Mouse (Mus musculus) myocyte (in vitro differentiated cells): ENCODE results near the gene Ubxn11.

Experiments used
- CEBPB ChIP-seq: IDR thresholded peaks from 2 replicates; pipeline ENCODE4 v1.6.1; 2011; ENCODE audit warnings: mild to moderate bottlenecking, moderate library complexity; ENCODE audit not compliant: poor library complexity, insufficient read depth, severe bottlenecking
- E2F4 ChIP-seq: IDR thresholded peaks from one replicate; pipeline ENCODE4 v1.6.1; 2011; ENCODE audit warnings: mild to moderate bottlenecking, control low read depth, moderate library complexity; ENCODE audit not compliant: insufficient read depth
- MAX ChIP-seq: IDR thresholded peaks from one replicate; pipeline ENCODE4 v1.6.1; 2011; ENCODE audit warnings: low read depth, mild to moderate bottlenecking, control low read depth
- MYOD1 ChIP-seq, 3 experiments: IDR thresholded peaks; one replicate each; pipeline ENCODE4 v1.6.1; 2011; ENCODE audit warnings: control low read depth in 2 of 3, low read depth in 2 of 3, mild to moderate bottlenecking in 2 of 3, moderate library complexity in 1 of 3; ENCODE audit not compliant: insufficient read length in 2 of 3, control insufficient read depth in 1 of 3
- POLR2A ChIP-seq: IDR thresholded peaks from one replicate; pipeline ENCODE4 v1.6.1; 2011; ENCODE audit warnings: low read depth, mild to moderate bottlenecking, control low read depth, moderate library complexity; ENCODE audit not compliant: insufficient read length
- POLR2AphosphoS2 ChIP-seq: IDR thresholded peaks from one replicate; pipeline ENCODE4 v1.6.1; 2011; ENCODE audit warnings: low read depth, control low read depth; ENCODE audit not compliant: insufficient read length
- REST ChIP-seq: IDR thresholded peaks from one replicate; pipeline ENCODE4 v1.6.1; 2011; ENCODE audit warnings: mild to moderate bottlenecking, control low read depth, moderate library complexity; ENCODE audit not compliant: insufficient read depth, insufficient read length
- SRF ChIP-seq: IDR thresholded peaks from one replicate; pipeline ENCODE4 v1.6.1; 2011; ENCODE audit warnings: low read depth; ENCODE audit not compliant: control insufficient read depth, insufficient read length
- USF1 ChIP-seq: IDR thresholded peaks from one replicate; pipeline ENCODE4 v1.6.1; 2011; ENCODE audit warnings: low read depth, mild to moderate bottlenecking, control low read depth, moderate library complexity

GRCm38 (mm10) chr4:134062561-134062960 lies 39.8 kb upstream of the Ubxn11 start:
- TF ChIP-seq POLR2A (no peak), SRF (no peak), USF1 (no peak), CEBPB (no peak), POLR2AphosphoS2 (no peak), MYOD1 (IDR thresholded peaks at IDR 0.05; ENCODE audit: control insufficient read depth in 1 of 3, insufficient read length in 2 of 3, low read depth in 2 of 3) (no peak), MAX (no peak), E2F4 (no peak), REST (no peak)
